Mouse (Mus musculus): Measurements from ENCODE around the gene Hist1h4f.
"Not testable (repeated sequence)": the region's sequence is repeated elsewhere in the genome, so short reads cannot be mapped to it uniquely, and the experiment has no call there.

The Hist1h4f gene

DNA sequence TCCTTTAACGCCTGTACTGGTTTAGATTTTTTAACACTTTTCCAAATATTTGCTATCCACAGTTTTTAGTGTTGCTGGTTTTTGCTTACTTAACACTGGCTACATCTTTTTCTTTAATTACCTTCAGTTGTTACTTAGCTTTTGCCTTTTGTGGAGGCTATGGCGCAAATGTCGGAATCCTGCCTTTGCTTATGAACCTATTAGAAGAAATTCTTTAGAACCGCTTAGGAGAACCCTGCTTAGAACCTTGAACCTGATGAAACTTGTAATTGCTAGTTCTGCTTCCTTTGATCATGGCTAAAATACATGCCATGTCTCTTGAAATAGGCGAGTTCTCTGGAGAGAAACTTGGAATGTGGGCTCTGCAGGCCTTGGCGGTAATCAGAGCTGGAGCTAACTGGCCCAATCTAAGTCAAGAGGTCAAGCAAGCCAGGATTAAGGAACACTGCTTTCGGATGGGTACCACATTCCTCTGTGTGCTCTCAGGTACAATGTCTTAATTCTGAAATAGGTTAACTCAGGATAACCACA is 25.0 kb upstream of the Hist1h4f start:
- DNase-seq (ENCODE audit: low read depth) = no peak

DNA sequence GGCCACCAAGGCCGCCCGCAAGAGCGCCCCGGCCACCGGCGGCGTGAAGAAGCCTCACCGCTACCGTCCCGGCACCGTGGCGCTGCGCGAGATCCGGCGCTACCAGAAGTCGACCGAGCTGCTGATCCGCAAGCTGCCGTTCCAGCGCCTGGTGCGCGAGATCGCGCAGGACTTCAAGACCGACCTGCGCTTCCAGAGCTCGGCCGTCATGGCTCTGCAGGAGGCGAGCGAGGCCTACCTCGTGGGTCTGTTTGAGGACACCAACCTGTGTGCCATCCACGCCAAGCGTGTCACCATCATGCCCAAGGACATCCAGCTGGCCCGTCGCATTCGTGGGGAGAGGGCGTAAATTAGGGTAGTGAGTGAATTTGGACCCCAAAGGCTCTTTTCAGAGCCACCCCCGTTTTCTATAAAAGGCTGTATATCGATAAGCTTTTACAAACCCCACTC is 24.4 kb upstream of the Hist1h4f start:
- not testable (repeated sequence) for DNase-seq (ENCODE audit: low read depth)

GRCm38 (mm10) chr13:23575271-23575851 is 23.9 kb upstream of the Hist1h4f start, which contains the start of gene Hist1h3d:
TSS of gene Hist1h3d (plus strand) at chr13:23575763.
- no peak for DNase-seq (ENCODE audit: low read depth)

DNA sequence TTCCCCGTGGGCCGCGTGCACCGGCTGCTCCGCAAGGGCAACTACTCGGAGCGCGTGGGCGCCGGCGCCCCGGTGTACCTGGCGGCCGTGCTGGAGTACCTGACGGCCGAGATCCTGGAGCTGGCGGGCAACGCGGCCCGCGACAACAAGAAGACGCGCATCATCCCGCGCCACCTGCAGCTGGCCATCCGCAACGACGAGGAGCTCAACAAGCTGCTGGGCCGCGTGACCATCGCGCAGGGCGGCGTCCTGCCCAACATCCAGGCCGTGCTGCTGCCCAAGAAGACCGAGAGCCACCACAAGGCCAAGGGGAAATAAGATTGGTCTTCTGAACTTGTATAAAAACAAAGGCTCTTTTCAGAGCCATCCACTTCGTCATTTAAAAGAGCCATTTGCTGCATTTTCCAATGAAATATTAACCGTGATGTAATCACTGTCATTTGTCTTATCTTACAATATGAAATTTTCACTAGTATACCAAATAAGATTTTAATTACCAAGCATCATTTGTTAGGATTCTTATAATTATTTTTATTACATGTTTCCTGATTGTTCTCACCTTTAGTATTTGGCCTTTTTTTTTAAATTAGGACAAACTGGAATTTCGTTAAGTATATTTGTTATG is 23.2 kb upstream of the Hist1h4f start:
- not testable (repeated sequence) for DNase-seq (ENCODE audit: low read depth)

- DNase-seq (ENCODE audit: low read depth) = peak; percentile 95
These were observed 22.6 kb upstream of the Hist1h4f start, which contains the start of the genes Hist1h2bf and Hist1h2ad for GRCm38 (mm10) chr13:23573898-23574524. TSS of gene Hist1h2bf (minus strand) at chr13:23574196. TSS of gene Hist1h2ad (plus strand) at chr13:23574381.

- not testable (repeated sequence) for DNase-seq (ENCODE audit: low read depth)
These were observed 21.8 kb upstream of the Hist1h4f start for GRCm38 (mm10) chr13:23573034-23573897.

DNA sequence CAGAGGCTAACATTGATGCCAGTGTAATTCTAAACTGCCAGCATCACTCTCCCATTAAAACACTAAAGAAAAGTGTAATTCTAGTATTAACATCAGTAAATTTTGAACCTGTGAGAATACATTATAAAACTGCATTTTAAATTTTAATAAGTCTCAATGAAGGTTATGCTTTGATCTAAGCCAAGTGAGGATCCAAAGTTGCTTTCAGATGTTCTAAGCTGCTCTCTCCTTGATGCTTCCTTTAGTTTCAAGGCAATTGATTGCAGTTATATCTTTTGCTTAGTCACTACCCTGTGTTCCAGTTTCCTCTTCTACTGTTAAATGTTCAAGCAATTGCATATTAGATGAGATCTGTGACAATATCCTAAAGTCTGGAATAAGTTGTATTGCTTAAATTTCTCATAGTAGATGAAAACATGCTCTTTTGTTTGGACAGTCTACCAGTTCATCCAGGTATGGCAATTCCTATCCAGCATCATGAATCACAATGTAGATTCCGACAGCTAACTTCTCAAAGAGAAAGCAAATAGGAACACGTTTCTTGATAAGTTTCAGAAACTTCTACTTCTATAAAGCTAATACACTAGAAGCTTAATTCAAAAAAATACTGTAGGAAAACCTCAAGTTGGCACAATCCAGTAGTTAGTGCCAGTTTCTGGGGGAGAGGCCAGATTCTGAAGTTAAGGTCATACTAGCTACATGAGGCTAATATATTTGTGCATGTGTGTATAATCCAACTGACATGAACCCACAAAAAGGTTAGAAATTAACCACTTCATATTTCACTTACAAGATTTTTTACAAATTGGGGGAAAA is 21.0 kb upstream of the Hist1h4f start:
- no peak for DNase-seq (ENCODE audit: low read depth)

GRCm38 (mm10) chr13:23571504-23572217 is 20.2 kb upstream of the Hist1h4f start:
- not testable (repeated sequence) for DNase-seq (ENCODE audit: low read depth)

GRCm38 (mm10) chr13:23571022-23571503 is 19.6 kb upstream of the Hist1h4f start, which contains the start of the genes Hist1h2ae and Hist1h2bg:
TSS of gene Hist1h2ae (minus strand) at chr13:23571220.
TSS of gene Hist1h2bg (plus strand) at chr13:23571396.
- DNase-seq (ENCODE audit: low read depth) = peak; percentile 86

GRCm38 (mm10) chr13:23570261-23571021 is 19.0 kb upstream of the Hist1h4f start:
- DNase-seq (ENCODE audit: low read depth) = not testable (repeated sequence)

GRCm38 (mm10) chr13:23564482-23564881 is 13.0 kb upstream of the Hist1h4f start:
- DNase-seq (ENCODE audit: low read depth) = no peak

- DNase-seq (ENCODE audit: low read depth) = no peak
These were observed 11.4 kb upstream of the Hist1h4f start for GRCm38 (mm10) chr13:23562699-23563462.

DNA sequence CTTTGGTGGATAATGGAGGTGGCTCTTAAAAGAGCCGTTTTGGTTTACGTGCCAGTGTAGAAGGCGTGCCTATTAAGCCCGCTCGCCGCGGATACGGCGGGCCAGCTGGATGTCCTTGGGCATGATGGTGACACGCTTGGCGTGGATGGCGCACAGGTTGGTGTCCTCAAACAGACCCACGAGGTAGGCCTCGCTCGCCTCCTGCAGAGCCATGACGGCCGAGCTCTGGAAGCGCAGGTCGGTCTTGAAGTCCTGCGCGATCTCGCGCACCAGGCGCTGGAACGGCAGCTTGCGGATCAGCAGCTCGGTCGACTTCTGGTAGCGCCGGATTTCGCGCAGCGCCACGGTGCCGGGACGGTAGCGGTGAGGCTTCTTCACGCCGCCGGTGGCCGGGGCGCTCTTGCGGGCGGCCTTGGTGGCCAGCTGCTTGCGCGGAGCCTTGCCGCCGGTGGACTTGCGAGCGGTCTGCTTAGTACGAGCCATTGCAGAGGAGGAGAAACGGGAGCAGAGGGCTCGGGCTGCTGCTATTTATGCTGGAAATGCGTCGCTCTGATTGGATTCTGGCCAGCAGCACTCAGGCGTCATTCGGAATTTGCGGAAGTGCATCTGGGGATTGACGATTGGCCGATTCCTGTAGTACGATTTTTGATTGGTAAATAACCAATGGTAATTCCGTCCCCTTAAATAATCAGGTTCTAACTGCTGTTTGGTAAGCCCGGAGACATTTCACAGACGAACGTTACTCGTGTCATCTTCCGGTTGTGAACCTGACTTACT is 10.6 kb upstream of the Hist1h4f start, which contains the start of gene Hist1h3e:
TSS of gene Hist1h3e (minus strand) at position 487 of the 777 bp plus-strand sequence.
- peak; percentile 96 for DNase-seq (ENCODE audit: low read depth)

GRCm38 (mm10) chr13:23561531-23561882 is 10.1 kb upstream of the Hist1h4f start:
- not testable (repeated sequence) for DNase-seq (ENCODE audit: low read depth)

GRCm38 (mm10) chr13:23560699-23561098 is 9.3 kb upstream of the Hist1h4f start:
- not testable (repeated sequence) for DNase-seq (ENCODE audit: low read depth)

DNA sequence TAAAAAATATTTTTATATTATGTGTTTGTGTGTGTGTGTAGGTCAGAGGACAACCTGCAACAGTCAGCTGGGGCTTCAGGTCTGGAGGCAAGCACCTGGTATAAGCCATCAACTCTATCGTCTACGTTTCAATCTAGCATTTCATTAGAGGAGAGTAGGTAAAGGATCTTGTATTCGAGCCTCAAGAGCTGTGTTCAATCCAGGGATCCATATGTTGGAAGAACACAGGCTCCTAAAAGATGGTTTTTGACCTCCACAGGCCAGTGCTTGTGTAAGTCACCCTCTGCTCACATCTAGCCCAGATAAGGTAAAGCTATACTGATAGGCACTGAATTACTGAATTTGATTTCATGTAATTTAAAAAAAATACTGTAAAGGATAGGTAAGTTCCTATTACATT is 5.5 kb upstream of the Hist1h4f start:
- DNase-seq (ENCODE audit: low read depth) = no peak

- no peak for DNase-seq (ENCODE audit: low read depth)
These were observed 4.5 kb upstream of the Hist1h4f start for GRCm38 (mm10) chr13:23555839-23556416.
